Mouse (Mus musculus): ENCODE data around the gene Rpl27a.

DNA sequence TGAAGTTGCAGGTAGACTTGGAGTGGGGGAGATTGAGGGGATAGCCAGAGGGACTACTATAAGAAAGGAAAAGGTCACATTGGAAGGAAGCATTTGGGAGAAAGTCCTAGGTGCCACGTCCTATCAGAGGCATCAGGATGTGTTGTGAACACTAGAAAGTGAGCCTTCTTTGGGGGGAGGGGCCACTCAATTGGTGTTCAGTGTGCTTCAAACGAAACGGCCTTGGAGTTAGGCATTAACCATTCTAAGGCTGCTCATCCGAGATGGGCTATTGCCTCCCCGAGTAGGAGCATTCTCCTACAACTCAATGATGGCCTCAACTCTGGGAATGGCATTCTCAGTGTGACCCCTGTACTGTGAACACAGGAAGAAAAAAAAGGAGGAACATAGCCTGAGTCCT is 43.7 kb downstream of the Rpl27a start:
- TF ChIP-seq CTCF (IDR thresholded peaks at IDR 0.05; ENCODE audit: borderline replicate concordance, insufficient read depth, low read depth, low read length) = no peak
- TF ChIP-seq POLR2A (IDR thresholded peaks at IDR 0.05; ENCODE audit: borderline replicate concordance, insufficient read depth, low read length) = no peak

Data from cerebellum, adult 2 months (tissue).